8 mouse cellular contexts compared by ENCODE assay signal in genomic region chr3:86268074-86268702, GRCm38 (mm10). TPM values are rescaled to one million over a fixed set of nuclear protein-coding genes. Genes with fewer than 3 reads are reported as not detected.
DNase-seq lines count a peak whose midpoint lies in the region; ATAC-seq and TF ChIP-seq lines count a peak whose summit lies in the region.

No protein-coding gene starts in this region.

- H3K27me3 ChIP-seq in liver, adult 2 months (ENCODE audit: control insufficient read depth, insufficient read depth, low read length) = no peaks in the 10 kb centered on the region
- no peaks in the 10 kb centered on the region for H3K27me3 ChIP-seq in intestine, embryonic 15.5 days (replicated peaks)

- WGBS in liver, adult 2 months = 12% methylated on average over 1 of the region's 1 CpGs
- WGBS in intestine, embryonic 15.5 days = 3% methylated on average over 1 of the region's 1 CpGs

- no peak overlapping the region for H3K9ac ChIP-seq in liver, adult 2 months (ENCODE audit: low read depth, low read length)
- no peak overlapping the region for H3K9ac ChIP-seq in intestine, embryonic 15.5 days

- no peak overlapping the region for H3K4me3 ChIP-seq in liver, adult 2 months (ENCODE audit: insufficient read depth, low read depth, low read length)
- H3K4me3 ChIP-seq in intestine, embryonic 15.5 days (replicated peaks) = no peak overlapping the region

- H3K9me3 ChIP-seq in intestine, embryonic 15.5 days = no peaks in the 10 kb centered on the region

- no peak for TF ChIP-seq POLR2A in liver, adult 2 months (IDR thresholded peaks at IDR 0.05; ENCODE audit: extremely low read depth, insufficient read depth, low read length)

- no peaks in the 10 kb centered on the region for H3K36me3 ChIP-seq in liver, adult 2 months (ENCODE audit: control insufficient read depth, insufficient read depth, low read length)
- no peaks in the 10 kb centered on the region for H3K36me3 ChIP-seq in intestine, embryonic 15.5 days

- no peak overlapping the region for H3K27ac ChIP-seq in liver, adult 2 months (replicated peaks; ENCODE audit: insufficient read depth, low read depth, low read length)
- no peak overlapping the region for H3K27ac ChIP-seq in intestine, embryonic 15.5 days

- H3K4me1 ChIP-seq in liver, adult 2 months (ENCODE audit: control insufficient read depth, insufficient read depth, low read length) = no peaks in the 10 kb centered on the region
- H3K4me1 ChIP-seq in intestine, embryonic 15.5 days (replicated peaks) = no peaks in the 10 kb centered on the region

- TF ChIP-seq CTCF in liver, adult 2 months (IDR thresholded peaks at IDR 0.05; ENCODE audit: low read depth, low read length) = no peak

- peak; percentile 38 for DNase-seq in liver, adult 2 months (ENCODE audit: extremely low read depth, low read depth, low spot score)
- no peak for DNase-seq in liver
- peak; percentile 78 for DNase-seq in NIH3T3 (ENCODE audit: low read depth)
- DNase-seq in embryo, embryonic 10.5 days (ENCODE audit: low spot score) = peak; percentile 86
- DNase-seq in thymus, postnatal 4 days = peak; percentile 18
- DNase-seq in urinary bladder, postnatal 4 days (ENCODE audit: low spot score in 2 of 2) = no peak

- peak; percentile 71; the same call in 1 of the 2 replicates for ATAC-seq in intestine, embryonic 15.5 days
- ATAC-seq in megakaryocyte, adult 5-6 weeks (ENCODE audit: poor library complexity, severe bottlenecking) = peak; percentile 67; the same call in 1 of the 2 replicates

- H3K4me2 ChIP-seq in intestine, embryonic 15.5 days (replicated peaks) = no peak overlapping the region

- H3K79me2 ChIP-seq in liver, adult 2 months (ENCODE audit: control insufficient read depth, insufficient read depth, low read length) = no peaks in the 10 kb centered on the region

RNA-seq across cellular contexts. Expression of gene Lrba, which starts 43.7 kb away (rescaled TPM):
- 24.0 and 26.1 TPM in 2 replicates for total RNA-seq in liver, adult 2 months (2014; rRNA removed)
- 6.4 and 8.4 TPM in 2 replicates for polyA plus RNA-seq in liver, adult 2 months (2012; rRNA removed)
- 6.1 and 6.6 TPM in 2 replicates for polyA plus RNA-seq in intestine, embryonic 15.5 days (2015; fragmentation: Nextera tagmentation; extraction: Ambion mirVana)
- total RNA-seq in megakaryocyte, adult 5-6 weeks (2015) = 7.5 and 9.3 TPM in 2 replicates
- 13.4 and 19.1 TPM in 2 replicates for total RNA-seq in megakaryocyte, adult 5-6 weeks (2017)

Comparison
In these comparisons a context has a peak if more than half of its experiments do, and no peak if none do; other contexts are left out.
1. DNase-seq: peak in liver, adult 2 months (single experiment), NIH3T3 (single experiment), embryo, embryonic 10.5 days (single experiment) and thymus, postnatal 4 days (single experiment); none in liver (single experiment) and urinary bladder, postnatal 4 days (0 of 2).